In the genomic region with DNA sequence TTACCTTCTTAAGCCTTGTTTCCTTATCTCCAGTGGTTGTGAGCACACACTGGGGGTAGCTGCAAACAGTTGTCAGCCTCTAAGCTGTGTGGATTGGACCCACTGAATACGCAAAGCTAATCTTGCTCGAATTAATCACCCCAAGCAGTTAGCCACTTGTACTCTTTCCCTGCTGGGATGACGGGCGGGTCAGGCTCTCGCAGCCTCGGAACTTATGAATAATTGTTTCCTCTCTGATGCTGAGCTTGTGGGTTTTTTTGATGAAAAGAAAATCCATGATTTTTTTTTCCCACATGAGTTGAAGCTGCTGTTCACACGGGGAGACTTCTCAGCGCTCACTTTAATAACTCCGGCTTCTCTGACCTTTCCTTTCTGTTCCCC, we compare ENCODE assay signal across 14 mouse cellular contexts.
DNase-seq lines count a peak whose midpoint lies in the region; ATAC-seq and TF ChIP-seq lines count a peak whose summit lies in the region.
"Had no signal": no experiment of that assay in that cellular context is flagged by ENCODE, and none has a peak within 500 bp of the region (broad histone marks: within the 10 kb centered on the region; RNA-seq: fewer than 3 reads in every experiment).

No protein-coding gene starts in this region.

- 37% methylated on average over 9 of the region's 9 CpGs for WGBS in hindbrain, embryonic 16.5 days
- WGBS in hindbrain, embryonic 14.5 days, result 31% methylated on average over 9 of the region's 9 CpGs
- 32% methylated on average over 9 of the region's 9 CpGs for WGBS in lung, postnatal 0 days
- WGBS in forebrain, postnatal 0 days, result 13% methylated on average over 9 of the region's 9 CpGs

- no peaks in the 10 kb centered on the region for H3K36me3 ChIP-seq in hindbrain, embryonic 16.5 days (ENCODE audit: control insufficient read depth, insufficient read depth, low read length)
- no peaks in the 10 kb centered on the region for H3K36me3 ChIP-seq in hindbrain, embryonic 14.5 days (replicated peaks; ENCODE audit: control insufficient read depth, insufficient read depth)
- H3K36me3 ChIP-seq in lung, postnatal 0 days (ENCODE audit: insufficient read depth, low read length), result no peaks in the 10 kb centered on the region
- no peaks in the 10 kb centered on the region for H3K36me3 ChIP-seq in forebrain, postnatal 0 days (ENCODE audit: insufficient read depth)
- H3K36me3 ChIP-seq: G1E; heart, embryonic 10.5 days; limb, embryonic 15.5 days had no signal

- no peak overlapping the region for H3K27ac ChIP-seq in hindbrain, embryonic 16.5 days (ENCODE audit: low read depth, low read length)
- H3K27ac ChIP-seq in hindbrain, embryonic 14.5 days, result no peak overlapping the region
- H3K27ac ChIP-seq in lung, postnatal 0 days (ENCODE audit: low read length), result no peak overlapping the region
- H3K27ac ChIP-seq in forebrain, postnatal 0 days (ENCODE audit: low read depth, low read length), result no peak overlapping the region
- H3K27ac ChIP-seq: heart, embryonic 10.5 days; limb, embryonic 15.5 days had no signal

- no peak for TF ChIP-seq CTCF in lung, postnatal 0 days (IDR thresholded peaks at IDR 0.05)
- no peak for TF ChIP-seq CTCF in forebrain, postnatal 0 days (IDR thresholded peaks at IDR 0.05; ENCODE audit: low read depth)

- no peaks in the 10 kb centered on the region for H3K9me3 ChIP-seq in hindbrain, embryonic 16.5 days (ENCODE audit: control insufficient read depth, low read length)
- H3K9me3 ChIP-seq in hindbrain, embryonic 14.5 days (ENCODE audit: control insufficient read depth, low read length), result no peaks in the 10 kb centered on the region
- H3K9me3 ChIP-seq in lung, postnatal 0 days (ENCODE audit: low read length), result no peaks in the 10 kb centered on the region
- no peaks in the 10 kb centered on the region for H3K9me3 ChIP-seq in forebrain, postnatal 0 days (ENCODE audit: low read length)
- H3K9me3 ChIP-seq: heart, embryonic 10.5 days; limb, embryonic 15.5 days had no signal

- 0 out of 2 replicates have a peak overlapping the region, but pooled peaks have one; percentile 2 for H3K4me2 ChIP-seq in hindbrain, embryonic 16.5 days (ENCODE audit: low read length)
- no peak overlapping the region; the same call in 1 of the 2 replicates for H3K4me2 ChIP-seq in hindbrain, embryonic 14.5 days (replicated peaks)
- H3K4me2 ChIP-seq in lung, postnatal 0 days (replicated peaks; ENCODE audit: low read depth, low read length), result no peak overlapping the region
- H3K4me2 ChIP-seq in forebrain, postnatal 0 days (ENCODE audit: low read depth), result peak overlapping the region; percentile 18; the same call in 1 of the 2 replicates
- H3K4me2 ChIP-seq: limb, embryonic 15.5 days had no signal

- ATAC-seq in hindbrain, embryonic 16.5 days, result no peak
- no peak for ATAC-seq in hindbrain, embryonic 14.5 days (ENCODE audit: low FRiP score)
- ATAC-seq in lung, postnatal 0 days, result peak; percentile 49
- no peak for ATAC-seq in forebrain, postnatal 0 days

- peaks cover 14% of the 10 kb centered on the region for H3K4me1 ChIP-seq in hindbrain, embryonic 16.5 days (ENCODE audit: control insufficient read depth, insufficient read depth, low read depth, low read length)
- H3K4me1 ChIP-seq in hindbrain, embryonic 14.5 days (replicated peaks; ENCODE audit: control insufficient read depth, insufficient read depth, low read length), result peaks cover 23% of the 10 kb centered on the region
- no peaks in the 10 kb centered on the region for H3K4me1 ChIP-seq in lung, postnatal 0 days (ENCODE audit: insufficient read depth, low read depth, low read length)
- H3K4me1 ChIP-seq in forebrain, postnatal 0 days (ENCODE audit: insufficient read depth), result no peaks in the 10 kb centered on the region
- H3K4me1 ChIP-seq: heart, embryonic 10.5 days had no signal

- H3K9ac ChIP-seq in hindbrain, embryonic 16.5 days (ENCODE audit: low read depth, low read length), result no peak overlapping the region
- H3K9ac ChIP-seq in hindbrain, embryonic 14.5 days, result no peak overlapping the region
- H3K9ac ChIP-seq in lung, postnatal 0 days (replicated peaks; ENCODE audit: low read depth), result no peak overlapping the region
- H3K9ac ChIP-seq in forebrain, postnatal 0 days, result peak overlapping the region; percentile 15; the same call in 1 of the 2 replicates
- H3K9ac ChIP-seq: limb, embryonic 15.5 days had no signal

- no peak overlapping the region for H3K4me3 ChIP-seq in hindbrain, embryonic 16.5 days (ENCODE audit: low read length)
- H3K4me3 ChIP-seq in hindbrain, embryonic 14.5 days (replicated peaks; ENCODE audit: low read length), result no peak overlapping the region
- H3K4me3 ChIP-seq in lung, postnatal 0 days (ENCODE audit: low read depth, low read length), result no peak overlapping the region
- H3K4me3 ChIP-seq in forebrain, postnatal 0 days (ENCODE audit: low read depth, low read length), result no peak overlapping the region
- H3K4me3 ChIP-seq: heart, embryonic 10.5 days; limb, embryonic 15.5 days had no signal

- no peaks in the 10 kb centered on the region for H3K27me3 ChIP-seq in hindbrain, embryonic 16.5 days (replicated peaks; ENCODE audit: control insufficient read depth, insufficient read depth, low read length)
- H3K27me3 ChIP-seq in hindbrain, embryonic 14.5 days (ENCODE audit: control insufficient read depth, insufficient read depth, low read length), result peaks cover 5% of the 10 kb centered on the region; the same call in 1 of the 2 replicates
- H3K27me3 ChIP-seq in lung, postnatal 0 days (replicated peaks; ENCODE audit: insufficient read depth, low read length), result peaks cover 4% of the 10 kb centered on the region; the same call in 1 of the 2 replicates
- no peaks in the 10 kb centered on the region; the same call in 1 of the 2 replicates for H3K27me3 ChIP-seq in forebrain, postnatal 0 days (ENCODE audit: insufficient read depth, low read length)

- TF ChIP-seq EP300 in lung, postnatal 0 days (IDR thresholded peaks at IDR 0.05), result no peak

- no peak for DNase-seq in hindbrain, embryonic 14.5 days (ENCODE audit: low spot score)
- peak; percentile 28 for DNase-seq in lung, postnatal 0 days (ENCODE audit: low spot score)
- DNase-seq in lung, postnatal 36 days, result no peak
- no peak for DNase-seq in forebrain, postnatal 0 days
- no peak for DNase-seq in thymus, postnatal 0 days (ENCODE audit: low spot score)
- no peak for DNase-seq in layer of hippocampus, postnatal 14 days (ENCODE audit: low spot score in 2 of 2)
- no peak for DNase-seq in layer of hippocampus, adult 11-12 months (ENCODE audit: low spot score)
- DNase-seq: cerebellum, adult 11 months; gastrocnemius, postnatal 10 days; lung, postnatal 10 days had no signal

Comparison
In these comparisons a context has a peak if more than half of its experiments do, and no peak if none do; other contexts are left out.
1. H3K4me2 ChIP-seq: peak in hindbrain, embryonic 16.5 days (single experiment) and forebrain, postnatal 0 days (single experiment); none in hindbrain, embryonic 14.5 days (single experiment) and lung, postnatal 0 days (single experiment).